Mouse (Mus musculus) neutrophil, adult 5-6 weeks (primary cell): ENCODE data around the gene Ap1b1. TPM values are rescaled to one million over a fixed set of nuclear protein-coding genes. Genes with fewer than 3 reads are reported as not detected.

Experiments used
- ATAC-seq: fragments of 151-379, 151-347 bp; 2 replicates; pipeline ENCODE4 v1.8.0; 2017; ENCODE audit warnings: mild to moderate bottlenecking, moderate TSS enrichment; ENCODE audit not compliant: insufficient number of reproducible peaks, poor library complexity, low FRiP score, severe bottlenecking; ENCODE audit errors: extremely low read depth
- total RNA-seq: library from RNA; stranded (forward); fragments of 200-1000 nt; gene quantifications from 2 replicates; pipeline ENCODE4 v1.2.3, GENCODE M21; 2017

Gene Ap1b1
- total RNA-seq, 1 experiment from 2014 or later: 37.9 TPM

DNA sequence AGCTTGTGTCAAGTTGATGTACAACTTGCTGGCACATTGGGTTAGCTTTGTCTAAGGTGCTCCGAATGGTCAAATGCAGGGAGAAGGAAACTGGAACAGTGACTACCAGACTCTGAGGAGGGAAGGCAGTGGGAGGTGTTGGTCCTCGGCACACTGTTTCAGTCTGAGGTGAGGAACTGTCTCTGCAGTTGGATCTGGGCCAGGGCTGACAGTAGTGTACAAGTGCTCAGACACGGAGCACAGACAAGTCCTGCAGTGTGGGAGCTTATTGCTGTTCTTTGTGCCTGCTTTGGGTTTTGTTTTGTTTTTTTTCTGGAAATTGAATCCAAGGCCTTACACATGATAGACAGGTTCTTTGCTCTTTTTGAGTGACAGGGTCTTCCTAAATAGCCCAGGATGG lies 3.6 kb upstream of the Ap1b1 start:
- no peak for ATAC-seq

DNA sequence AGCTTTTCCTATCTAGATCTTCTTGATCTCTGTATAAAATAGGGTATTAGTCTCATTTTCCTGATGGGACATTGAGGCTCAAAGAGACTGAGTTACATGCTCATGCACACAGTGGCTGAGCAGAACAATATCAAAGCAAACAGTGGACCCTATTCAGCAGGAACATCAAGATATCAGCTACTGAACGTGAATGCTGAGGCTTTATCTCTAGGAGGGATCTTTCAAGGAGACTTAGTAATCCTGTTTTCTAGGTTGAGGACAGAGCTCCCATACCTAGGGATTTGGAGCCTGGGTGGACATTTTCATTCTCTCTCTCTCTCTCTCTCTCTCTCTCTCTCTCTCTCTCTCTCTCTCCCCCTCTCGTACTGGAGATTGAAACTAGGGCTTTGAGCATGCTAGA lies 3.1 kb upstream of the Ap1b1 start:
- ATAC-seq: no peak

DNA sequence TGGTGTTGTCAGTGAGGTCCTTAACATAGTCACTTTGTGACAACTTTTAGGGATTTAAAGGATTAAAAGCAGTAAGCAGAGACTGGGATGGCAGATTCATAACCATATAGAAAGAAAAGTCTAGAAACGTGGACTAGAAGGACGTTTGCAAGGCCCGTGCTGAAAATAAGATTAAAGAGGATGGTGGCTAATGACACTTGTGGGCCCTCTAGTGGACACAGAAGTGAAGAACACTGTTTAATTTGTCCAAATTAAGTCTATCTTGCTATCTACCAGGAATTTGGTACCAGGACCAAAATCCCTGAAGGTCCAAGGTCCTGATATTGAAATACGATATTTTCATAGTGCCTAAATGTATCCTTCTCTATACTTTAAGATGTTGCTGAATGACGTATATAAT lies 2.4 kb upstream of the Ap1b1 start:
- ATAC-seq: peak; percentile 44; the same call in 1 of the 2 replicates

DNA sequence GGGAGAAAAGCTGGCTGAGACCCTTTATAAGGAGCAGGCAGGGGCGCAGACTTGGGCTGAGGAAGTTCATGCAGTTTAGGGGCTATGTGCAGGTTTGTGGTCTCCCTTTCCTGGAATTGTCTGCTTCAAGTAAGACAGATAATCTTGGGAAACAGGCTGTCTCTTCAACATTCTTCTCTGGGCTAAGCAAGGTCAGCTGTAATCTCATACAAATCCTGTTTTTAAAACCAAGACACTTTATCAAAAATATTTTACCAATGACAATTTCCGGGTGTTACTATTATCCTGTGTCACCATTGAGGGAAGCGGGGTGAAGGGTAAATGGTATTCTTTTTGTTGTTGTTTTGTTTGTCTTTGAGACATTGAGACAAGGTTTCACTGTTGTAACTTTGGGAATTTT lies 1.8 kb upstream of the Ap1b1 start:
- no peak for ATAC-seq

DNA sequence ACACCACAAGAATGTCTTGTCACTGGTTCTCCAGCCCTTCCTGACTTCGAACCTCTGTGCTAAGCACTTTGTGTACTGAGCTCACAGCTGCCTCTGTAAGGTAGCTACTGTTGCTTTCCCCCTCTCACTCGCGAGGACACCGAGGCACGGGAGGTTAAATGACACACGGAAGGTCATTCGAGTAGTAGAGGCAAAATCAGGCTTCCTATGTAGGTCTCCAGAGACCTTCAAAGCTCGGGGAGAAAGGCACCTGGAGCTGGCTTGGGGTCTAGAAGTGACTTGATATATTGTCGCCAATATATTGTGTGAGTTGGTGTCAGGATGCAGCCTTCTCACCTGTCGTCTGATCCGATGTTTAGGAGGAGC lies 846 bp downstream of the Ap1b1 start:
- no peak for ATAC-seq

DNA sequence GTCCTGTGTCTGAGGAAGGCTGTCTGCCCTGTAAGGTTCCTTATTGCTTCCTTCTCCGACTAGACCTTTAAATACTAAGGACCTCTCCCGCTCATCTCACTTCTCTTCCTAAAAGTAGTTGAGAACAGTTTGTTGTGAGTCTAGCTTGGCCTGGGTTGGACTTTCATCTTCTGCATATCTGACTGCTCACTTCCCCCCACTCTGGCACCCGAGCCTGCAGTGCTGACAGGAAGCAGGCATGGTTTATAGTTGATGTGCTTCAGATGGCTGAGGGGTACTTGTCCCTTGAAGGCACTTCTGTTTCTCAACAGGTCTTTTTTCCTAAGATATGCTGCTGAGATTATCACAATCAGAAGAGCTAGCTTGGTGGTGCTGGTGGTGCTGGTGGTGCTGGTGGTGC lies 2.6 kb downstream of the Ap1b1 start:
- ATAC-seq: peak; percentile 36; the same call in 1 of the 2 replicates

DNA sequence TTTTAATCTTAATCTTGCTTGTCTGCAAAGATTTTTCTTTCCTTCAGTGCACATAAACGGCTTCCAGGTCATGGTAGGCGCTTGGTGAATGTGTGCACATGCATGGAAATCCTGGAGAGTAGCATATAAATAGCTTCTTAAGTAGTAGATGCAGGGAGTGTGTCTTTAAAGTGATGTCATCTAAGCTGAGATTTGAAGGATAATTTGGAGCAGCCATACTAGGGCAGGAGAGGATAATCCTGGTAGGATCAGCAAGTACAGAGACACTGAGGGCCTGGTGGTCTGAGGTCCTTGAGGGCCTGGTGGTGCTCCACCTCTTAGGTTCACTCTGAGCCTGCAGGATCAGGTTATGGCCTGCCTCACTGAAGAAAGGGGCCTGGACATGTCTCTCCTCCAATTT lies 5.8 kb downstream of the Ap1b1 start:
- no peak for ATAC-seq

DNA sequence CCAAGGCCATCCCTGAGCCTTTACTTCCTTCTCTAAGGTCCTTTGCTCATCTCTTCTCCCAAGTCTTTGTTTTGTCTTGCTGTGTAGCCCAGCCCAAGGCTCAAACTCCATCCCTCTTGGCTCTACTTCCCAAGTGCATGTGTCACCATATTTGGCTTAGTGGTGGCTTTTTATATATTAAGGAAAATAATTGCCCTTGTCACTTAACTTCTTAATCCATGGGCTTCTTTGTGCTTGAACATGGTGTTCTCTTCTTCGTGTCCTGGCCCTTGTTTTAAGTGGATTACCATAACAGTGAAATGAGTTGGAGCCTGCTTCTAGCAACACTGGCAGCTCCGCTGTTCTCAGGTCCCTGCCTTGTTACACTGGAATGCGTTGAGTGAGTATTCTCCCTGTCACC lies 9.1 kb downstream of the Ap1b1 start:
- no peak for ATAC-seq

DNA sequence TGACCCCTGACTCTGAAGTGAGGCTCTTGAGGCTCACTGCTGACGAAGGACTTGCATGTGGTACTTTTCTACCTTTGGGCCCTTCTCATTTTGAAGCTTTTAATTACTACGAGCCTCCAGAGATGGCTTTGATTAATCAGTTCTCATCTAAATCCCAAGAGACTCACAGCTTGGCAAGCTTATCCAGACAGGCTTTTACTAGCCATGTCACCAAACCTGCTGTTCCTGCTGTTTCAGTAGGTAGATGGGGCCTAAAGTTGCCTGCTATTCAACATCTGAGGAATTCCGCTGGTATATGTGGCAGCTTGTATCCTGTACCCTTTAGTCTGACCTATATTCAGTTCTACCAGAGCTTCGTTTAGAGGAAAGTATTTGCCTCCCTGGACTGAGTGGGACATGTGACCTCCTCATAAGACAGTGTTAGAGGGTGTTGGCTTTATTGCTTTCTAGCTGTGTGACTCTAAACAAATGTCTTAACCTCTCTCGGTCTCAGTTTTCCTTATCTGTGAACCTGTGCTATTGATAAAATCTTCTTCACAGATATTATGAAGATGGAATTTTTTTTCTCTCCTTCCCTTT lies 10.1 kb downstream of the Ap1b1 start:
- no peak for ATAC-seq

DNA sequence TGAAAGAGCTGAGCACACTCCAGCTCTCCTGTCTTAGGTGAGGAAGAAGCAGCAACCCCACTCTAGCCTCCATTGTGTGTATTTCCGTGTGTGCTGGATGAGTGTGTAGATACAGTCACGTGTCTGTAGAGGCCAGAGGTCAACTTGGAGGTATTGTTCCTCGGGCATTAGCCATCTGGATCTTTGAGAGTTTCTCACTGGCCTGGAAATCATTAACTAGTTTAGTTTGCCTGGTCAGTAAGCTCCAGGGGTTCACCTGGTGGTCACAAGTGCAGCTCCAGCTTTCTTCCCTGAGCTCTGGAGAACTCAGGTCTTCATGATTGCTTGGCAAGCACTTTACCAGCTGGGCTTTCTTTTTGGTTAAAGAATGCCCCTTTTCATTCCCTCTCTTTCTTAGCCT lies 11.7 kb downstream of the Ap1b1 start:
- no peak for ATAC-seq

DNA sequence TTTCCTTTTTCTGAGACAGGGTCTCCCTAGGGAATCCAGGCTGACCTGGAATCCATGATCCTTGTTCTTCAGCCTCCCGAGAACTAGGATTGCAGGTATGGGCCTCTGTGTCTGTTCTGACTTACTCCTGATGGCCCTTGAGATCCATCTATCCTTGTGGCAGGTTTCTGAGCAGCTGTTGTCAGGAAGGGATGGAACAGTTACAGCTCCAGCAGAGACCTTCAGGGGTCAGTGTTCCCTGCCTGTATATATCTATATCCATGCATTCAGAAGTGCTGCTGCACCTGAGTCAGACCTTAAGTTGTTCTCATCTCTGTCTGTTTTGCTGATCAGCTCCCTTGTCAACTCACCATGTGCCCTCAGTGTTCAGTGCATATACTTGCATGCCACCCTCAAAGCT lies 12.1 kb downstream of the Ap1b1 start:
- ATAC-seq: no peak

DNA sequence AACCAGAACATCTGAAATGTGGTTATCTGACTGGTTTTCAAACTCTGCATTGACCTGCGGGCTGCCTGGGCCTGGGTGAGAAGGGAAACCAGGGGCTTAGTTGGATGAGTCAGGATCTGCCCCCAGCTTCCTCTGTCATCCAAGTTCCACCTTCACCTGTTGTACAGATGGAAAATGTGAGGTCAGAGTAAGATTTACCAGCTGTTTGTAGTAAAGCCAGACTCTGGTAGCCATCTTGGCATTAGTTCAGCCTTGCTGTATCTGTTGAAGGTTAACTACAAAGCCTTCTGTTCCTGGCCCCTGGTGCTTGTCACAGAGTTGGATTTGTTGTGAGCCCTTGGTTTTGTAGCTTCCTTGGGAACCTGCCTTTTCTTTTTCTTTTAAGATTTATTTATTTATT lies 13.6 kb downstream of the Ap1b1 start:
- ATAC-seq: no peak

DNA sequence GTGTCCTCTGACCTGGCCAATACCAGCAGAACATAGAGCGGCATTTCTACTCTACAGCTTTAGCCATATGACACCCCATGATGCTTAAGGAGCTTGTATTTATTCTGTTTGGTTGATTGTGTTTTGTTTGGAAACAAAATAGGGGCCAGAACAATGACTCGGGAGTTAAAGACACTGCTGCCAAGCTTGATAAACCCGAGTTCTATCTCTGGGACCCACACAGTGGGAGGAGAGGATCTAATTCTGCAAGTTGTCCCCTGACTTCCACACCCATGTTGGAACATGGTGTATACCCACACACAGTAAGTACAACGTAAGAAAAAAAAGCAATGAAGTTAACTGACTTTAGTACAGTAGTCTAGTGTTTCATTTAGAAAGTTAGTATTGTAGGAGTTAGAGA lies 16.2 kb downstream of the Ap1b1 start:
- ATAC-seq: no peak

DNA sequence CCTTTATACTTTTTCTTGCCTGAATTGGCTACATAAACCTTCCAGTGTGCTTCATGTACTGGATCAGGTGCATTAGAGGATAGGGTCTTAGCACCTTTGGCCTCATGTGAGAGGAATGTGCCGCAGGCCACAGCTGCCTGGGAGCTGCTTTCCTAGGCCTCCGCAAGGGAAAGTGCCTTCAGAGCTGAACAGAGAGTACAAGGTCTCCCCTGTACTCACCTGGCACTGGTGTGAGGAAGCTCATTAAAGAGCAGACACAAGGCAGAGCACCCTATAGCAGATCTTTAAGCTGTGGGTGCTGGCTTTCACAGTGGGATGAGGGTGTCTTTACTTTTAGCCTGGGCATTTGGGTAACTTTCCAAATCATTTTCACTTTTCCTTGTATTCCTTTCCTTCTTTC lies 18.9 kb downstream of the Ap1b1 start:
- no peak for ATAC-seq

DNA sequence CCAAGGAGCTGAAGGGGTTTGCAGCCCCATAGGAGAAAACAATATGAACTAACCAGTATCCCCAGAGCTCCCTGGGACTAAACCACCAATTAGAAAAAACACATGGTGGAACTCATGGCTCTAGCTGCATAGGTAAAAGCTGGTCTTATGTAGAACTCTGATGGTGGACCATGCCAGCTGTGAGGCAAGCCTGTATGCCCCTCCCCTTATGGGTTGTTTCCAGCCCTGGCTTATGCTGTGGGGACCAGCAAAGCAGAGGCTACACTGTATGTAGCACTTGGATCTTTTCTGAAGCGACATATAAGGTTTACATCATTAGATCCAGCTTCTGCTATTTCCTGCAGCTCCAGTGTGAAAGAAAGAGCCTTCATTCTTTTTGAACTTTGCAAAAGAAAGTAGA lies 20.6 kb downstream of the Ap1b1 start:
- no peak for ATAC-seq

DNA sequence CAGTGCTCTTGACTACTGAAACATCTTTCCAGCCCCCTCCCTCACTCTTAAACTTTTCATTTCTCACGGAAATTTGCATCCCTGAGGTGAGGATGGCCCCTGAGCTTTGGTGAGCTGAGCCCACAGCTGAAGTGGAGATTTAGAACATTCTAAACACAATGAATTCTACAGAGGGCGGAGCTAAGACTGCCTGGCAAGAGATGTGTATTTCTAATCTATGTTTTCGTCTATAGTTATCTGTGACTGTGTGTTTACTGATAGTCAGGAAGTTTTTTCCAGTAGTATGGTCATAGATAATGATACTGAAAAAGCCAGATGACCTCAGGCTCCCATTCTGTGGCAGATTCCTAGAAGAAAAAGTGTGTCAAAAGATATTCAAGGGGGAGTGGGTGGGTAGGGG lies 22.2 kb downstream of the Ap1b1 start:
- ATAC-seq: no peak

DNA sequence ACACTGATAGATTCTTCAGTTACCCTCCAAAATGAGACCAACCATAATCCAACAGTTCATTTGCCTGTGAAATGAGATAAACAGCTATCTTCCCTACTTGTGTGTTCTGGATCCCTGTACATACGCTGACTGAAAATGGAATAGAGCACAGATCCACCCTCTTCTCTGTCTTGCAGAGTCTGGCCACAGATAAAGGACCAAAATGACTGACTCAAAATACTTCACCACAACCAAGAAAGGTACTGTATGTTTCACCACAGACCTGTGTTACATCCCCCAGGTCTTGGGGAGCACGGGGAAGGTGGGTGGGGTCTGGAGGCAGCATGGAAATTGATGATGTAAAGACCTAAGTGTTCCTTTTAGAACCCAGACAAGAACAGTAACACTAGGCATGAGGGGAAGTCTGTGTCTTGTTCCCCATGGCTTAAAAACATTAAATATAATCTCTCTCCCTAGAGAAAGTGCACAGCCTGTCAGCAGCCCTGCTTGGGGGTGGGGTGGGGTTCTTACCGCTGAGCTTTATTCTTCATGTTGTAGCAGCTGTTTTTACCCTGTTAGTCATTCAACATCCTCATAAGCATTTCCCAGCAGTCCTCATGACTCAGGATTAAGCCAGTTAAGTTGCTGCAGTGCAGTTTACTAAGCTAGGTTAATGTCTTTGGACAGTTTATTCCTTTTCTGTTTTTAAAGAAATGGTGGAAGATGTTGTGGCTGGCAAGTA lies 22.9 kb downstream of the Ap1b1 start:
- no peak for ATAC-seq

DNA sequence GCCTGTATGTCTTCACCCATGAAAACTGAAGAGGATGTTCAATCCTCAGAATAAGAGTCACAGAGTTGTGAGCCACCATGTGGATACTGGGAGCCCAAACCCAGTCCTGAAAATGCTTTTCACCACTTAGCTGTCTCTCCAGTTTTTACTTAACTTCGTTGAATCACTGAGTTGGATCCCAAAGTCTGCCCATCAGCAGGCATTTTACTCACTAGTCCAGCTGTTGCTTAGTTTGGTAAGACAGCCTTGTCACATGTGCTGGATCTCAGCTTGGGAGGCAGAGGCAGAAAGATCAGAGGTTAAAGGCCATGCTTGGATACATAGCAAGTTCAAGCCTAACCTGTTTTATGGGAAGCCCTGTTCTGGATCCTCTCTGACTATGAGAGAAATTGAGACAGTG lies 23.6 kb downstream of the Ap1b1 start:
- no peak for ATAC-seq

DNA sequence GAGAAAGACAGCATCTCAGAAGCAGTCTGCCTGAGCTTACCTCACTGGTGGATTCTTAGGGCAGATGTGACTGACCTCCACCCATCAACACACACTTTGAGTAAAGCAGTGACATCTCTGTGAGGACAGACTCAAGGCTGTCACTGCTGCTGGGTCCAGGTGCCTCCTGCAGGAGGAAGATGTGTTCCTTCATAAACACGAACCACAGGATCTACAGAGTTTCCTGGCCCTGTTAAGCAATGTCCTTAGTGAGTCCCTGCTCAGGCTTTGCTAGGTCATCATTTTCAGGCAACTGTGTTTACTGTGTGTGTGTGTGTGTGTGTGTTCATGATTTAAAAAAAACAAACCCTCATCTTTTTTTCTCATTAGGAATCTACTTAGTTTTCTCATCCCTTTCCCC lies 24.9 kb downstream of the Ap1b1 start:
- no peak for ATAC-seq

DNA sequence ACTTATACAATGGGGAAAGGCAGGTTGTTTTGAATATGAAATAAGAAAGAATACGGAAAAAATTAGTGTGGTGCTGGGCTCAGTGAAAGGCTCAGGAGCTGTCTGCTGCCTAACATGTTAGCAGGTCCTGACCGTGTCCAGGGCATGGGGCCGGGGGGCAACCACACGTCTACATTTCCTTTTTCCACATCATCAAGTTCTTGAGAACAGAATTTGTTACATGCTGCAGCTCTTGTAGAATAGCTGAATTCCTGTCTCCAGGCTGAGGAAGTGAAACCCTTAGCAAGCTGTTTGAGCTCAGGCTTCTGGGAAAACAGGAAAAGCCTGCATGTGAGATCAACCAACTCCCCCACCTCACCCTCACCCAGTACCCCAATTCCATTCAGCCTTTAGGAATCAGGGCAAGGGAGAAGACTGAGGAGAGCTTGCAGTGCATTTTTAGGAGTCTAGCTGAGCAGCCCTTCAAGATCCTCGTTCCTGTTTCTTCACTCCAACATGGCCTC lies 25.6 kb downstream of the Ap1b1 start:
- ATAC-seq: no peak

DNA sequence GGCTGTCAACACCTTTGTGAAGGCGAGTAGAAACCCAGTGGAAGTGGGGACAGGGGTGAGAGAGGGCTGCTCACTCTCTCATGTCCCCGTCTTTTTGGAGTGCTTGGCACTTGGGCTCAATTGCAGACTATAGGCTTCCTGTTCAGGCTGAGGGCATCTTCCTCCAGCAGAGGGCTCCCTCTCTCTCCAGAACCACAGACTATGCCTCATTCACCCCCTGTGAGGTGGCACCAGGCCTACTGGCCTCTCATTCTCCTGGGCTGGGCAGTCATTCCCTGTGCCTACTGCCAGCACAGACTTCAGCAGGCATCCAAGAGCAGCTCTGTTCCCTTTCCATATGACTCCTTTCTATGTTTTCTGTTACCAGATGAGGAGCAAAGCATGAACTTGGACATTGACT lies 29.1 kb downstream of the Ap1b1 start:
- no peak for ATAC-seq
